Mouse (Mus musculus): ENCODE measurements around the gene Gtf2a2. TPM values are rescaled to one million over a fixed set of nuclear protein-coding genes. Genes with fewer than 3 reads are reported as not detected.
"Not testable (repeated sequence)": the region's sequence is repeated elsewhere in the genome, so short reads cannot be mapped to it uniquely, and the experiment has no call there.

Gene Gtf2a2
- total and polyA plus RNA-seq, 3 experiments: 23.3 to 54.7 (median 53.7) TPM

DNA sequence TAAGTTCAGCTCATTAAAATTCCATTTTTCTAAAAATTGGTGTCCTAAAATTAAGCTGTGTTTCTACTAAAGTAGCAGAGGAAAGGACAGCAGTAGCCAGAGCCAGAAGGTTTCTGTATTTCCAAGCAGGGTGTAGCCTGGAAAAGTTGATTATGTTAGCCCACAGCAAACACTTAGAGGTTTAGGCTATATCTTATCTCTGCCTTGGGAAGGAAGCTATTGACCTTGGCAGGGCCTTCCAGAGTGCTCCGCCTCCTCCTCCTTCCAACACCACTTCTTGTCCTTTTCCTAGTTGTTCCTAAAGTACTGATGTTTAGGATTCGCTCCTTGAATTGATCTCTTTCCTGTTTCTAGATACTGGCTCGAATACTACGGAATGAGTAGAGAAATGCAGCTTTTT is 9.7 kb downstream of the Gtf2a2 start:
- 39% methylated on average over 4 of the region's 4 CpGs for WGBS

DNA sequence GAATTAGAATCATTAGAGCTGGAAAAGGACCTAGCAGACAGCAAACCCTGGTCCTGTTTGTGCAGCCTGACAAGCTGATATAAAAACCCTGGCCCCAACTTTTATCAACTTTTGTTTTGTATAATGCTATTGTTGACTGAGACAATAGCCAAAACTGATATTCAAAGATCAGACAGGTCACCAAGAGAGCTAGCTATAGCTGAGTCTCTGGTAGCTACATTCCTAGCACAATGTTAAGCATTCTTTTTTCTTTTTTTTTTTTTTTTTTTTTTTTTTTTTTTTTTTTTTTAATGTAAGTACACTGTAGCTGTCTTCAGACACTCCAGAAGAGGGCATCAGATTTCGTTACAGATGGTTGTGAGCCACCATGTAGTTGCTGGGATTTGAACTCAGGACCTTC is 11.3 kb downstream of the Gtf2a2 start:
- TF ChIP-seq CTCF (IDR thresholded peaks at IDR 0.05): 0 out of 2 replicates have a peak, but pooled peaks have one; percentile 1
- H3K9ac ChIP-seq (ENCODE audit: low read depth, low read length); H3K4me3 ChIP-seq; H3K27me3 ChIP-seq (ENCODE audit: control insufficient read depth, insufficient read depth, low read length); intact Hi-C loops (cut with DNase I); H3K4me1 ChIP-seq (ENCODE audit: control insufficient read depth, insufficient read depth, low read length); H3K27ac ChIP-seq; H3K79me2 ChIP-seq (replicated peaks; ENCODE audit: control insufficient read depth, insufficient read depth, low read length); DNase-seq: not testable (repeated sequence)
- peaks cover 13% of the 10 kb centered on the region for H3K36me3 ChIP-seq (ENCODE audit: control insufficient read depth, insufficient read depth, low read length)
- WGBS: 38% methylated on average over 1 of the region's 1 CpGs

More for the DNA sequence above, 9.7 kb downstream of the Gtf2a2 start:
- H3K4me1 ChIP-seq (ENCODE audit: control insufficient read depth, insufficient read depth, low read length): no peaks in the 10 kb centered on the region
- DNase-seq: peak in 1 of 2 experiments; percentile 52
- H3K79me2 ChIP-seq (replicated peaks; ENCODE audit: control insufficient read depth, insufficient read depth, low read length): no peaks in the 10 kb centered on the region
- no peak overlapping the region for H3K4me3 ChIP-seq
- intact Hi-C loops (cut with DNase I): no loop called here
- peaks cover 13% of the 10 kb centered on the region for H3K36me3 ChIP-seq (ENCODE audit: control insufficient read depth, insufficient read depth, low read length)
- H3K27me3 ChIP-seq (ENCODE audit: control insufficient read depth, insufficient read depth, low read length): no peaks in the 10 kb centered on the region
- no peak overlapping the region for H3K9ac ChIP-seq (ENCODE audit: low read depth, low read length)
- H3K27ac ChIP-seq: no peak overlapping the region; the same call in 1 of the 2 replicates
- TF ChIP-seq POLR2A (IDR thresholded peaks at IDR 0.05; ENCODE audit: insufficient read depth, low read depth, low read length) (no peak), EP300 (IDR thresholded peaks at IDR 0.05; ENCODE audit: insufficient read depth, low read depth, low read length) (no peak), CTCF (IDR thresholded peaks at IDR 0.05) (no peak)

GRCm38 (mm10) chr9:70024648-70025047 is 12.3 kb downstream of the Gtf2a2 start:
- H3K4me3 ChIP-seq: no peak overlapping the region
- intact Hi-C loops (cut with DNase I): no loop called here
- H3K79me2 ChIP-seq (replicated peaks; ENCODE audit: control insufficient read depth, insufficient read depth, low read length): no peaks in the 10 kb centered on the region
- no peaks in the 10 kb centered on the region for H3K4me1 ChIP-seq (ENCODE audit: control insufficient read depth, insufficient read depth, low read length)
- DNase-seq: no peak
- H3K27me3 ChIP-seq (ENCODE audit: control insufficient read depth, insufficient read depth, low read length): no peaks in the 10 kb centered on the region
- no peak overlapping the region for H3K27ac ChIP-seq
- no peak overlapping the region for H3K9ac ChIP-seq (ENCODE audit: low read depth, low read length)
- H3K36me3 ChIP-seq (ENCODE audit: control insufficient read depth, insufficient read depth, low read length): peaks cover 13% of the 10 kb centered on the region
- TF ChIP-seq POLR2A (IDR thresholded peaks at IDR 0.05; ENCODE audit: insufficient read depth, low read depth, low read length): no peak
- TF ChIP-seq CTCF (IDR thresholded peaks at IDR 0.05): no peak
- TF ChIP-seq EP300 (IDR thresholded peaks at IDR 0.05; ENCODE audit: insufficient read depth, low read depth, low read length): no peak

DNA sequence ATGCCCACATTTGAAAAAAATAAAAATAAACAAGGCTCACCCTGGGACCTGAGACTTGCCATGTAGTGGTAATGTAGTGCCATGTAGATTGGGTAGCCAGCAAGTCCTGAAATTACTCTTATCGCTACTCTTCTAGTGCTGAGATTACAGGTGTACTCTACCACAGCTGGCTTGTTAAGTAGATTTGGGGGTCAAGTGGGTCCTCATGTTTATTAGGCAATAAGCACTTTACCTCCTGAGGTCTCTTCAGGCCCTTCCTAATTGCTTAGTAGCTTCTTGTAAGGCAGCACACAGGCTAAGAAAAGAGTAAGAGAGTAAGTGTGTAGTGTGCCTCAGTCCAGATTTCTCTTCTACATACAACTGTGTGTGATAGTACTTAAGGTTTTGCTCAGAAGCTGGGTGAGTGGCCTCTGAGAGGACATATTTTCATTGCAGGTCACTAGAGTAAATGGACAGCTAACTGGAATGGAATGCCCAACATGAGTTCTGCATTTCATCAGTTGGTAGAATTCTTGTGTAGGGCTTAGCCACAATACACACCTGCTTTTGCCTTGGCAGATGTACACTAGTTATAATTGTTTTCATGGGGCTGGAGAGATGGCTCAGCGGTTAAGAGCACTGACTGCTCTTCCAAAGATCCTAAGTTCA is 13.1 kb downstream of the Gtf2a2 start:
- Histone ChIP-seq H3K4me3 (no peak overlapping the region), H3K9ac (ENCODE audit: low read depth, low read length) (no peak overlapping the region), H3K27ac (no peak overlapping the region), H3K4me1 (ENCODE audit: control insufficient read depth, insufficient read depth, low read length) (no peaks in the 10 kb centered on the region), H3K36me3 (ENCODE audit: control insufficient read depth, insufficient read depth, low read length) (peaks cover 10% of the 10 kb centered on the region), H3K27me3 (ENCODE audit: control insufficient read depth, insufficient read depth, low read length) (no peaks in the 10 kb centered on the region), H3K79me2 (replicated peaks; ENCODE audit: control insufficient read depth, insufficient read depth, low read length) (no peaks in the 10 kb centered on the region)
- intact Hi-C loops (cut with DNase I): no loop called here
- DNase-seq: no peak
- TF ChIP-seq CTCF (IDR thresholded peaks at IDR 0.05) (no peak), EP300 (IDR thresholded peaks at IDR 0.05; ENCODE audit: insufficient read depth, low read depth, low read length) (no peak), POLR2A (IDR thresholded peaks at IDR 0.05; ENCODE audit: insufficient read depth, low read depth, low read length) (no peak)
- 88% methylated on average over 2 of the region's 2 CpGs for WGBS

DNA sequence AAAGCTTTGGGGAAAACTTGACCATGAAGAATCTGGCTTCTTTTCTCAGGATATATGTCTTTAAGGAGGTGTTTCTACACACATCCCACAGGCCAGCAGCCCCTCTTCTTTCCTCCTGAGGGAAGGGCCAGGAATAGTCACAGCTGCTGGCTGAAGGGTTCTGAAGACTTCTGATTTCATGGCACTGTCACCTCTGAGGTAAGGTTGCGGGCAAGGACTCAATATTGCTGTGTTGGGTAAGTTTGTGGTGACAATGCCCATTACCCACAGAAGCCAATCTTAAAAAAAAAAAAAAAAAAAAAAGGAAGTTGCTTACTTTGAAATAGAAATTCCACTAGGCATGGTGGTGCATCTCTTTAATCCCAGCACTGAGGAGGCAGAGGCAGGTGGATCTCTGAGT is 19.8 kb downstream of the Gtf2a2 start:
- Histone ChIP-seq H3K4me3 (no peak overlapping the region), H3K27ac (no peak overlapping the region), H3K36me3 (ENCODE audit: control insufficient read depth, insufficient read depth, low read length) (no peaks in the 10 kb centered on the region), H3K9ac (ENCODE audit: low read depth, low read length) (no peak overlapping the region), H3K4me1 (ENCODE audit: control insufficient read depth, insufficient read depth, low read length) (no peaks in the 10 kb centered on the region), H3K79me2 (replicated peaks; ENCODE audit: control insufficient read depth, insufficient read depth, low read length) (no peaks in the 10 kb centered on the region), H3K27me3 (ENCODE audit: control insufficient read depth, insufficient read depth, low read length) (no peaks in the 10 kb centered on the region; the same call in 1 of the 2 replicates)
- no peak for TF ChIP-seq POLR2A (IDR thresholded peaks at IDR 0.05; ENCODE audit: insufficient read depth, low read depth, low read length)
- 72% methylated on average over 1 of the region's 1 CpGs for WGBS
- intact Hi-C loops (cut with DNase I): no loop called here
- no peak for DNase-seq

DNA sequence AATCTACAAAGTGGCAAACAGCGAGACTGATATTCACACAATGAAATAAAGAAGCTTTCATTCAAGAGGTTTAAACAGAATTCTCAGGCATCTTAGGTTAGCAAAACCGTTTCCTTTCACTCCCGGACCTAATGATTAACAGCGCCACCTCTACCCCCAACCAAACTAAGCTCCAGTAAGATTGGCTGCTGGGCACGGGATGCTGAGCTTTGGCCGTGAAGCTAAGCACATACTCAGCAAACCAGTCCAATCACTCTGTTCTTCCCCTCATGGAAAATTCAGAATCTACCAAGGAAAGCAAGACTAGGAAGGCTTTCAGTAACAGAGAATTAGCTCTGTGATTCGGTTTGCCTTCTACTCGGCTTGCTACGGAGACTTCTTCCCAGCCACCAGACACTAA is 20.7 kb downstream of the Gtf2a2 start:
- 75% methylated on average over 9 of the region's 9 CpGs for WGBS
- no peak for DNase-seq

More for the DNA sequence above, 20.7 kb downstream of the Gtf2a2 start:
- Histone ChIP-seq H3K4me1 (ENCODE audit: control insufficient read depth, insufficient read depth, low read length) (no peaks in the 10 kb centered on the region), H3K36me3 (ENCODE audit: control insufficient read depth, insufficient read depth, low read length) (no peaks in the 10 kb centered on the region), H3K79me2 (replicated peaks; ENCODE audit: control insufficient read depth, insufficient read depth, low read length) (no peaks in the 10 kb centered on the region), H3K27ac (no peak overlapping the region), H3K27me3 (ENCODE audit: control insufficient read depth, insufficient read depth, low read length) (no peaks in the 10 kb centered on the region; the same call in 1 of the 2 replicates), H3K4me3 (no peak overlapping the region), H3K9ac (ENCODE audit: low read depth, low read length) (no peak overlapping the region)
- intact Hi-C loops (cut with DNase I): no loop called here
- TF ChIP-seq CTCF (IDR thresholded peaks at IDR 0.05): no peak
- TF ChIP-seq EP300 (IDR thresholded peaks at IDR 0.05; ENCODE audit: insufficient read depth, low read depth, low read length): no peak
- TF ChIP-seq POLR2A (IDR thresholded peaks at IDR 0.05; ENCODE audit: insufficient read depth, low read depth, low read length): no peak

All from heart, adult 2 months (tissue).